Mouse (Mus musculus): ENCODE results near the gene Slit1. TPM values are rescaled to one million over a fixed set of nuclear protein-coding genes. Genes with fewer than 3 reads are reported as not detected.

Gene Slit1
- total RNA-seq, 4 experiments from 2014 or later = 43.6 to 51.7 (median 48.7) TPM

- DNase-seq (ENCODE audit: low spot score in 2 of 2) = peak in 1 of 2 experiments; percentile 44
Observed at GRCm38 (mm10) chr19:41606208-41606987, 137.1 kb downstream of the Slit1 start.

GRCm38 (mm10) chr19:41600647-41601046 lies 142.8 kb downstream of the Slit1 start:
- no peak for DNase-seq (ENCODE audit: low spot score in 2 of 2)

- no peak for DNase-seq (ENCODE audit: low spot score in 2 of 2)
Observed at GRCm38 (mm10) chr19:41597170-41597894, 146.1 kb downstream of the Slit1 start.

DNA sequence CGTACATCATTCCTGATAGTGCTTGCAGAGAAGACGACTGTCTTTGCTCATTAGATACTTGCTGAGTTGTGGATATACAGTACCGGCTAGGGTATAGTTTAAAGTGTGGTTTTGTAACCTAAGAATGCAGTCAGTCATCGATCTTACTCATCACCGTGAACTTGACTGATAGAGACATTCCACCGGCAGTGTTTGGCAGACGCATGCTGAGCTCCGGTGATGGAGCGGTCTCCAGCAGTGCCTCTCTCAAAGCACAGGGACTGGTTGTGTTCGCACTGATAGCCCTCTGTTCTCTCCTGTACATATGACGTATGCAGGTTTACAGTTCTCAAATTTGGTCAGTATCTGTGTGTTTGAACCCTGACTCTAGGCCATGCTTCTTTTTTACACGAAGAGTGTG lies 151.7 kb downstream of the Slit1 start:
- no peak for DNase-seq (ENCODE audit: low spot score in 2 of 2)

DNA sequence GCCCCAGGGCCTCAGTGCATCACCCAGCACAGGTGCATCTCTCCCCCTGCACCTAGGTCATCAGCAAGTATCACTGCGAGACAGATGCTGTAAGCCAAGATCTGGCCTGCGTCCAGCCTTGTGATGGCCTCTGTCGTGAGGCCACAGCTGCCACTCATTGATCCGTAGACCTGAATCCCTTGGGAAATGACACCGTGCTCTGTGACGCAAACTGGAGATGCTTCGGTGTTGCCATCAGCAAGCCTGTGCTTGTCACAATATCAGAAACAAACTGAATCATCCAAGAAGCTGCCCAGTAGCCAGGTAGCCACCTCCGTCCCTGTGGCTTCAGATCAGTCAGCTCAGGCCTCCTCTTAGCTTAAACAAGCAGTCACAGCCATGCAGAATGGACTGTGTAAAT lies 153.8 kb downstream of the Slit1 start:
- DNase-seq (ENCODE audit: low spot score in 2 of 2) = no peak

DNA sequence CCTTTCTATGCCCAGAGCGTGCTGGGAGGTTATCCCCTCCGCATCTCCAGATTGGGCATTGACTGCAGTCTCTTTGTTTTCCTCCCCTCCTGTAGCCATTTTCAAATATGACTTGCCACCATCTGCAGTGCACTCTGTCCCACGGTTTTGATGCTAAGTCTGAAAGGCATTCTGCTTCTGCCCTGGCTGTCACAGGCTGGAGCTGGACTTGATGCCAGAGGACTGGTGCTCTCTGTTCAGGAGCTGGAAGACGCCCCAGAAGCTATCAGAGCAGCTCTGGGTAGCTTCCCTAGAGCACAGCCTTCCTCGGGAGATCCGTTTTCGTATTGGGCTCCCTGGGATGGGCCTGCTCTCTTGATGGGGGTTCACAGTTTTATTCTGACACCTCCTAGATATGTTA lies 154.4 kb downstream of the Slit1 start:
- no peak for DNase-seq (ENCODE audit: low spot score in 2 of 2)

GRCm38 (mm10) chr19:41587431-41588222 lies 155.8 kb downstream of the Slit1 start:
- DNase-seq (ENCODE audit: low spot score in 2 of 2) = no peak

- no peak for DNase-seq (ENCODE audit: low spot score in 2 of 2)
Observed at GRCm38 (mm10) chr19:41586752-41587151, 156.7 kb downstream of the Slit1 start.

- no peak for DNase-seq (ENCODE audit: low spot score in 2 of 2)
Observed at GRCm38 (mm10) chr19:41582918-41583514, 160.4 kb downstream of the Slit1 start.

DNA sequence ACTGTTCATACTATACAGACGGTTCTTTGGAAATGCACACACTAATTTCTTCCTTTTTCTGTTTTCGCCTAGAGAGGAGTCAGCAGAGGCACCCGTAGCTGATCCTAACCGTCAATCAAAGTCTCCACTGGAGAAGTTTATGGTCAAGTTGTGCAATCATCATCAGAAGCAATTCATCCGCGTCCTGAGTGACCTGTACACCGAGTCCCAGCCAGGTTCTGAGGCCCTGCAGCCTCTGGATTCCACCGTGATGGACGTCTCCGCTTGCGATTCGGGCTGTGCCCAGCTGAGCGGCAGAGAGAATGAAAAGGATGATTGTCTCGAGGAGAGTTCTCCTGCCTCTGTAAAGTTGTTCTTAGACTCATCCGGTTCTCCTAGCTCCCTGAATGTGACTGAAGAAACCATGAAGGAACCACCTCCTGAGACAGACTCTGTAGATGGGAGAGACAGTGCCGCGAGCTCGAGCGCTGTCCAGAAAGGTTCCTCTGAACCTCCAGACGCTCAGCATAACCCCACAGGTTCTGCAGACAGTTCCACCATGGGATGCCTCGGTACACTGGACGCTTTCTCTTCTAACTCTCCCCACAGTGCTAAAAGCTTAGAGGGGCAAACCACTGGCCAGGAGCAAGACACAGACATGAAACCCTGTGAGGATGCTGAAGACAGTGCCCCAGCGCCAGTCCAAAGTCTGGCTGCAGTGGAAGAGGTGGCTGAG lies 161.6 kb downstream of the Slit1 start, which contains the start of gene Gm340:
Gene Gm340, plus strand, starts transcription at position 665 of the 715 bp plus-strand sequence.
- no peak for DNase-seq (ENCODE audit: low spot score in 2 of 2)

DNA sequence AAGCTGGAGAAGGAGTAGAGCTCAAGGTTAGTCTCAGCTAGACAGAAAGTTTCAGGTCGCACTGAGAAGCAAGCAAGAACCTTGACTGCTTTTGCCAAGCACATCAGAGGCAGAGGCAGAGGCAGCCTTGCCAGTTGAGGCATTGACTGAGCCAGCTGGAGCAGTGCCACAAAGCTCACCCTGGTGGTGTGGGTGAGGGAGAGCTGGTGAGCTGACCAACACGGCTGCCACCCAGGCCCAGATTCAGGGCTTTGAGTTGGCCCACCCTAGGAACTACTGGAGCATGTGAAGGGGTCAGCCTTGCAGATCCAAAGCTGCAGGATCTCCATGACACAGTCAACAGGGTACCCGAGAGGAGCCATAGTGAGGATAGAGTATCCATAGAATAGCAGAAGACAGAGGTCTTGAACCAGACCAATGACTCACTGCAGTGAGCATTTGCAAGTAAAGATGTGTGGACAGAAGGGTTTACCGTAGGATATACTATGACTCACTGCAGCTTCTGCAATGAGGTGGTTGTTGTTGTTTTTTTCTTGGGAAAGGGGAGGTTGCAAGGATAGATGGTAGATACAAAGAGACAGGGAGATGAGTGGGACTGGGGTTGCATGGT lies 164.0 kb downstream of the Slit1 start:
- no peak for DNase-seq (ENCODE audit: low spot score in 2 of 2)

DNA sequence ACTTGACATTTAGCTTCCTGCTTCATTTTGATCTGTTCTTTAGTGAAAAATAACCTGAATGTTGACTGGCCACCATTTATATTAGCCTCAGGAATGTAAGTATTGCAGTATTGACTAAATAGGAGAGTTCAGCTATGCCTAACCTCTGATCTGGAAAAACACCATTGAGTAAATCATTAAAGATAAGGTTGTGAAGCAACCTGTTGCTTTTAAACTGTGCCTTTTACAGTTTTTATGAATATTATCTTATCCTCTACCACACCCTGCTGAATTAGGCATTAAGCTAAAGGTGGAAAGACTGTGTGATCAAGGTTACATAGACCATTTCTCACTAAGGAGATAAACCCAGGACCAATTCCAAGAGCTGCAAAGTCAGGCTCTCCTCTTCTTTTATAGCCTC lies 165.9 kb downstream of the Slit1 start:
- no peak for DNase-seq (ENCODE audit: low spot score in 2 of 2)

DNA sequence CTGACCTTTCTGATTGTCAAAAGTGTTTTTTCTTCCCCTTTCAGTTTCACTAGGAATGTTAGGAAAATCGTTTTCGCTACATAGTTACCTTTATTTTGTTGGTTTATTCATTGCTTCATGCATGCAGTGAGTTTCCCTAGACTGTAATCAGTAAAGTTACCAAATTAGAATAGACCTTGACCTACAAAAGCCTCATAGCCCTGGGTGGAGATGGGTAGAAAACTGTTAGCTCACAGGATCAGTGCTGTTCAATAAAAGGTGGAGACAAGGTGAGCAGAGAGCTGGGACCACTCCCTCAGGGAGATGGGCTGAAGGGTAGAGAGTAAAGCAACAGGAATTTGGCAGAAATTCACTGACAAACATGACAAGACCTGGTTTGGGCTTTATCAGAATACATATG lies 169.8 kb downstream of the Slit1 start:
- no peak for DNase-seq (ENCODE audit: low spot score in 2 of 2)

DNA sequence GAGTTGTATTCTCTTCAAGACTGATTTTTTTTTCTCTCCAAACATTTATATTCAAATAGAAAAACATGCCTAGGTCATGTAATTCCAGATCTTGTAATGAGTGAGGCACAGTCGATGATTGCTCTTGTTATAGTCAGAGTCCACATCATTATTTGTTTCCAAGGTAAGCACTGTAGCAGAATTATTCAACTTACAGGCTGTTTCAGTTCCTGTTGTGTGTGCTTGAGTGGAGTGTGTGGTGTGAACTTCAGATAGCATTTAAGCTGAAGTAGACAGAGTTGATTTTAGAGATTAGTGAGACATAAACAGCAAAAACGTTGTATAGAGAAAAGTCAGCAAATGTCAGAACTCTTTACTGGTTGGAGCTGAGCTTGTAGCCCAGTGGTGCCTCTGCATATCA lies 174.7 kb downstream of the Slit1 start:
- DNase-seq (ENCODE audit: low spot score in 2 of 2) = no peak

GRCm38 (mm10) chr19:41560856-41561255 lies 182.6 kb downstream of the Slit1 start:
- DNase-seq (ENCODE audit: low spot score in 2 of 2) = no peak

- DNase-seq (ENCODE audit: low spot score in 2 of 2) = no peak
Observed at GRCm38 (mm10) chr19:41558891-41559486, 184.5 kb downstream of the Slit1 start.

DNA sequence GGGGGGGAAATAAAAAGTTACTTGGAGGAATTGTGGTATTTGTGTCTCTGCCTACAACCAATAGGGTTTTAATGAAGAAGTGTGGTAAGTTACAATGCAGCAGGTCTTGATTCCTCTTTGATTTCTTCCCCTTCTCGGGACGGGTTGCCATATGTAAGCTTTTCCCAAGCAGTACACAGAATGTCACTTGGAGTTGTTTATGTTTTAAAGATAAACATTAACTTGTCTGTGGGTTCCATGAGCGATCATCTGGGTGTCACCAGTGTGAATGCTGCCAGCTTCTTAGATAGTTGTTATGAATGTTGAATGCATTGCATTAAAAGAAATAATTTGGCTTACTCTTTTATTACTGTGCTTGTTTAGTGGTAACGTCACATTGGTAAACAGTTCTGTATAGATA lies 186.0 kb downstream of the Slit1 start:
- DNase-seq (ENCODE audit: low spot score in 2 of 2) = no peak

DNA sequence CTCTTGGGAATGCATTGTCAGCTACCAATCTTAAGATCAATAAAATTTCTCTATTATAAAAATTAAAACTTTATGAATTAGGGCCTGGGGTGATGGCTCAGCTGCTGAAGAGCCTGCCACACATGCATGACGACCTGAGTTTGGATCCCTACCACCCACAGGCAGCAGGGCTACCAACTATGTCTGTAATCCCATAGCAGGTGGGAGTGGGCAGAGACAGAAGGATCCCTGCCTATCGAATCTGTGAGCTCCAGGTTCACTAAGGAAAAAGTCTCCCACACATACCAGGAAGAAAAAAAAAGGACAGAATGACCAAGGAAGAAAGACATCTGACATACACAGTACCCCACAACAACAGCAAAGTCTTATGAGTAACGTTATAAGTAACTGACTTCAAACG lies 186.5 kb downstream of the Slit1 start:
- DNase-seq (ENCODE audit: low spot score in 2 of 2) = no peak
